Mouse (Mus musculus) WW6 (cell line): ENCODE data around the gene Ctsz.

Experiments used
- DNase-seq: peaks from one replicate; pipeline ENCODE4 v3.0.0-alpha.2; 2013; ENCODE audit warnings: low read depth, low spot score

The Ctsz gene

DNA sequence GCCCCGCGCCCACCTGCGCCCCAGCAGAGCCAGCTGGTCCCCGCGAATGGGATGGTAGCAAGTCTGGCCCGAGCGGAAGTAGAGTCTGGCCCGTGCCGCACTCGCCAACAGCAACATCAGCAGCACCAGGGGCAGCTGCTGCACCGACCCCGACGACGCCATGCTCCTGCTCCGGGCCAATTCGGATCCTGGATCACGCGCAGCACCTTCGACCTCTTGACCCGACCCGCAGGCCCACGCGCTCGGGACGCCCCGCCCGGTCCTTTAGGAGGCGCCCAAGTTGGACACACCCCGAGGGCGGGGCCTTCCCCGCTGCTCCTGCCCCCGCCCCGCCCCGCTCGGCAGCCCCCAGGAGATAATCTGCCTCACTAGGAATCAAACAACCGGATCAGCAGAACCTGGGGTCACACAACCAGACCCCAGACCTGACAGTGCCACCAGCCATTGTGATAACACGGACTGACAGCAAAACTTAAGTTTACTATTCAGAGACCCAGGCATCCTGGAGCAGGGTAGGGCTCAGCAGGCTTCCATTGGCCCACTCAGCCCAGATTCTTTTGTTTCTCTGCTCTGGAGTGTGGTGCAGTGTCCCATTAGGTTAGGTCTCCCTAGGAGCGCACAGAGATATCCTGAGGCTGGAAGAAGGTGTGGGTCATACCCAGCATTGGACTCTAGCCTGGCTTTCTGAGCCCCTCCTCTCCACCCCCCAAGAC lies at the start of gene Ctsz:
Gene Ctsz (minus strand): TSS at position 303 of the 713 bp plus-strand sequence.
- no peak for DNase-seq

DNA sequence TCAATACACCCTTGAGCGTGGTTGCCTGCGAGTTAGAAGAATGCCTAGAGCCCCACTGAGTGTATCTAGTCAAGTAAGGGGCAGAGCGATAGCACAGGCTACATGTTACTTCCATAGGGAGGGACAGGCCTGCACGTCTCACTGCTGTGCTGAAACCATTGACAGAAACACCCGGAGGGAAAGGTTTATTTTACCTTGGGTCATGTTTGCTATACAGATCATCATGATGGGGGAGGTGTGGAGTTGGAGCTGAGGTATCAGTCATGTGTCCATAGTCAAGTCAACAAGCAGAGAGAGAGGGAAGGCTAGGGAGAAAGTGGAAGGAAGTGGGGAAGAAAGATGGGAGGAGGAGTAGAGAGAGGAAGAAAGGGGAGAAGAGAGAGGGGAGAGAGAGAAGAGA lies 48.2 kb upstream of the Ctsz start:
- no peak for DNase-seq

GRCm38 (mm10) chr2:174478746-174479145 lies 39.9 kb upstream of the Ctsz start:
- DNase-seq = no peak

GRCm38 (mm10) chr2:174477543-174478319 lies 38.9 kb upstream of the Ctsz start:
- DNase-seq = no peak

DNA sequence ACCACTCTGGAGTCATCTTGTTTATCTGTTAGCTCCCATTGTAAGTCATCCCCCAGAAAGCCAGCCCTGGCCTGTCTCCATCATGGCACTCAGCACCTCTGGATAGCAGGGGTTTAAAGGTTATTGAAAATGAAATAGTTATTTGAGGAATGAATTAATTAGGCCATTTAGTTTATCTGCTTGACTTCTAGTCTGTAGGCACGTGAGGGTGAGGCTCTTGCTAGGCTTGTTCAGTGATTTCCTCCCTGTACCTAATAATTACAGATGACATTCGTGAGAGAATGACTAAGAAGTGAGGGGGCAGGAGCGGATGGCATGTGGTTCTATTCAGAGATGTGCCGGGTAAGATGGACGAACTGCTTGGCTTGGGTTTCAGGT lies 34.7 kb upstream of the Ctsz start:
- DNase-seq = no peak

- DNase-seq = peak; percentile 98
Measured at GRCm38 (mm10) chr2:174472818-174473549, 34.1 kb upstream of the Ctsz start, which contains the start of gene Prelid3b. Prelid3b (minus strand) TSS chr2:174473081.

- no peak for DNase-seq
Measured at GRCm38 (mm10) chr2:174472407-174472806, 33.6 kb upstream of the Ctsz start.

GRCm38 (mm10) chr2:174470786-174471405 lies 32.1 kb upstream of the Ctsz start:
- no peak for DNase-seq

DNA sequence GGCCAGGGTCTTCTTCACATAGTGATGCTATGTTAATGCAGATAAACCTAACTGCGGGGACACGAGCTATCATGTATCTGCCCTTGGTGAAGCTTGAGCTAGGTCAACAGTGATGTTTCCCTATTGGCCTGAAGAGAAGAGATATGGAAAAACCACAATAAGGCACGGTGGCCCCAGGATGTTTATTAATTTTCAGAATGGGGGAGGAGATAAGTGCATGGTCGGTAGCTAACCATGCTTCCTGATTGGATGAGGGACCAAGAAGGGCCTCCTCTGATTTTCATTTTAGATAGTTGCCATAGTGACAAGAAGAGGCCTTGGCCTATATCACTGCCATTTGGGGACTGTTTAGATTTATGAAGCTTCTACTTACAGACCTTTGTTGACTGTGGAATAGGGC lies 31.5 kb upstream of the Ctsz start:
- no peak for DNase-seq

DNA sequence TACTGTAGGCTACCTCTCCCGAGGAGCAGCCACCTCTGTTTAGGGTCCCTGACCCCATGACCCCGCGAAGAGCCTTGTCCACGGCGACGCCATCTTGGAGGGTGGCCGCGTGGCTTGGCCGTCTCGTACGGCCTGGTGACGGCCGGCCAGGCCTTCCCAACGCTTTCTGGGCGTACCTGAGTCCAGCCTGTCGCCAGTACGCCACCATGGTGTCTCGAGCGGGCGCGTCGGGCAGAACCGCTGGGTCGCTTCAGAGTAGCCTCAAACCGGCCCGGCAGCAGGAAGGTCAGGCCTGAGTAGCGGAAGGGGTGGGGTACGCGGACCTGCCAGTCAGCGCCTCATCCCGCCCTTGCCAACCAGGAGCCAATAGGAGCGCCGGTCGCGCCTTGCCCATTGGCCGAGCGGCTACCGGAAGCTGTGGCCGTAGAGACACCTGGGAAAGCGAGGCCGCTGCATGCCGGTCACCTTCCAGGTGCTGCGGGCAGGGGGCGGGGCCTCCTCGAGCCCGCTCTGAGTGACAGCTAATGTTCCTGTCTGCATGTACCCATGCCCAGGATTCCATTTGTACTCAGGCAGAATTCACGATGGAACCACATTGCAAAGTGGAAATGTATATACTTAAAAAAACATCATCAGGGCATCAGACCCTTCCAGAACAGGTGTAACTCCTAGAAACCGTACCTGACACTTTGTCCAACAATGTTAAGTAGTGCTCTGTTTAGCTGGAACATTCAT lies 25.1 kb upstream of the Ctsz start, which contains the start of gene Atp5e:
Gene Atp5e (minus strand): TSS at position 317 of the 735 bp plus-strand sequence.
- peak; percentile 86 for DNase-seq

DNA sequence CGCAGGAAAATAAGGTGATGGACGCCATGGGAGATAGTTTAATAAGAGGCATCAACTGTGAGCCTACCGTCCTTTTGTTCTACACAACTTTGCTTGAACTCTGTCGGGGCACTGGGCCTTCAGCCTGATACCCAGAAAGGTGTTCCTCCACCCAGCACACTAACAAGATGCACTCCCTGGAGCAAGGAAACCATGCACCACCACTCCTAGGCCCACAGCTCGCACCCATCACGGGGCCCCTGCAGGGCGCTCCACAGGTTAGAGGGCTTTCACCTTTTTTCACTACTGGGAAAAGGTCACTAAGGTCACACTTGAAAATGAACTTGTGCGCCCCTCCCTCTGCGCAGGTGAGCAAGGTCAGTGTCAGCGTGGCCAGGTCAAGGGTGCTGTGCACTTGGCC lies 24.5 kb upstream of the Ctsz start:
- no peak for DNase-seq

GRCm38 (mm10) chr2:174459365-174459764 lies 20.5 kb upstream of the Ctsz start:
- DNase-seq = no peak

DNA sequence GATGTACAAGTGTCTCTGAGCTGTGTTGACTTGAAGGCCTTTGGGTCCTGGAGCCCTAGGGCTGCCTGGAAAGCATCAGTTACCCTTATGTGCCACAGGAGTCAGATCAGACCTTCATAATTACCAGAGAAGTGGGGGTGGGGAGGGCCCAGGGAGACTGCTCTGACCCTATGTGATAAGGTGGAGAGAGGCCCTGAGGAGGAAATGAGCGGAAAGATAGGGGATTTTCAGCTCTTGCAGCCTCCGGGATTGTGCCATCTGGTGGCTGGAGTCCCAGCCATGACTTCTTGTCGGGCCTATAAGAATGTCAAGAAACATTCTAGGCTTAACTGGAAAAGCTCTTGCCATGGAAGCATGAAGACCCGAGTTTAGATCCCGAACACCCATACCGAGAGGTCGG lies 14.8 kb upstream of the Ctsz start:
- DNase-seq = no peak

DNA sequence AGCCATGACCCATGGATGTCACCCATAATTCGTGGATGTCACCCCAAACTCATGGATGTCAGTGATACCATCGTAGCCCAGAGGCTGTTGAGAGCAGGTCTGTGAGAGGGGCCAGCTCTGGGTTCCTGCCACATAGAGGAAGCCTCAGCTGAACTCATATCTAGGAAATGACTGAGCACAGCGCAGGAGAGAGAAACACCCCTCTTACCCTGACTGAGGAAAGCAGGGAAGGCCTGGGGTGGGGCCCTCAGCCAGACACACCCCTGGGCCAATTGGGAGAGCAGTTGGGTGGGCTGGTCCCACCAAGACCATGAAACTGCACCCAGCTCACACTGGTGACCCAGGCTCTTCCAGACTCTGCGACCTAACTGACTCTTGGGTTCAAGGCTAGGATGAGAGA lies 11.5 kb upstream of the Ctsz start, which contains the start of gene Tubb1:
Gene Tubb1 (plus strand): TSS at position 343 of the 400 bp plus-strand sequence.
- DNase-seq = no peak

DNA sequence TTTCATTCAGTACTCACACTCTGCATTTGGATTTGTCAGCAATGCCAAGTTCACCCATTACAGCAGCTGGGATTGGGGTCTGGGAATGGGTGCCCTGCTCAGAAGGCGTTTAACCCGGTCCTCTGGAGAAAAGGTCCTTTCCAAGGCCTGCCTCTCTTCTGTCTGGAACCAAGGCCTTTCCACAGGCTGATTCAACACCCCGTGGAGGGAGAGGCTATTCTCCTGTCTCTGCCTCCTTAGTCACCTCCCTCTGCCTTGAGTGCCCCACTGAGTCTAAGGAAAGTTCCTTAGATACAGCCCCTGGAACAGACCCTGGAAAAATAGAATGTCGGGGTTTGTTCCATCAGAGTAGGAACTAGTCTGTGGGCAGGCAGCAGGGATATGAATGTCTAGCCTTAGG lies 9.6 kb upstream of the Ctsz start:
- no peak for DNase-seq

GRCm38 (mm10) chr2:174446905-174447304 lies 8.1 kb upstream of the Ctsz start:
- no peak for DNase-seq

DNA sequence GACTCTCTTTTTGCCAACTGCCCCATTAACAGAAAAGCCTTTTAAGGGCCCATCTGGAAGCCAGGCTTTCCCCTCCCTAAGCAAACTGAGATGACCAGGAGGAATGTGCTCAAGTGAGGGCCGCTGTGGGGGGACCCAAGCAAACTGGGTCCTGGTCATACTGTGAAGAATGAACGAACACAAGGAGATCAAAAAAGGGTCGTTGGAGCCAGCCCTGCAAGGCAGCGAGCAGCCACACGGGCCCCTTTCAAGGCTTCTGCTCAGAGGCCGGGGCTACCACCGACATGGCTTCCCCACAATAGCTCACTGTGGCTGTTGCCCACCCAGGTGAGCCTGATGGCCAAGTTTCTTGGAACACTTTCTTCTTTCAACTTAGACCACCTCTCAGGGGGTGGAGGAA lies 7.7 kb upstream of the Ctsz start:
- no peak for DNase-seq

DNA sequence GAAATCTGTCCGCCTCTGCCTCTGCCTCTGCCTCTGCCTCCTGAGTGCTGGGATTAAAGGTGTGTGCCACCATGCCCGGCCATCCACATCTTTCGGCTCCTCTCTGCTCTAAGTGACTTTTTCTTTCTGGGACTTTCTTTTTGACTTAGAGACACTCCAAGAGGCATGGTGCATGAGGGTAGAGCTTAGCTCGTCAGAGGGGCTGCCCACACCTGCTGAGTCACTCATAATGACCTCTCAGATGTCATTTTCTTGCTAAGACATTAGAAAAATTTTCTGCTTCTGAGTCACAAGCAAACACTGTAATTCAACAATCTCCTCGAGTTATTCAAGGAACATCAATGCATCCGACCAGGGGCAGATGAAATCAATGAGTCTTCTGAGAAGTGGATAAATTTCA lies 6.2 kb upstream of the Ctsz start:
- DNase-seq = no peak

GRCm38 (mm10) chr2:174444359-174444758 lies 5.5 kb upstream of the Ctsz start:
- no peak for DNase-seq

GRCm38 (mm10) chr2:174443046-174443445 lies 4.2 kb upstream of the Ctsz start:
- DNase-seq = no peak

GRCm38 (mm10) chr2:174442460-174442859 lies 3.6 kb upstream of the Ctsz start:
- DNase-seq = no peak
